In genomic region chr11:98788550-98789218, GRCm38 (mm10) we compare ENCODE assay signal across 1 mouse cellular context.
TF ChIP-seq lines count a peak whose summit lies in the region.

No protein-coding gene starts in this region.

TF ChIP-seq in MEL, 35 proteins besides CTCF, POLR2A, EP300 and RAD21 (continued from another document):
- TF ChIP-seq ETS1 (IDR thresholded peaks at IDR 0.05; ENCODE audit: low read depth, low read length) (peak; percentile 58; the same call in 1 of the 2 replicates), USF1 (IDR thresholded peaks at IDR 0.05; ENCODE audit: low read depth, low read length) (peak; percentile 96), MYC (IDR thresholded peaks at IDR 0.05; ENCODE audit: low read depth, low read length) (peak; percentile 100), MAZ (IDR thresholded peaks at IDR 0.05; ENCODE audit: low read depth, low read length) (peak; percentile 94), ZMIZ1 (IDR thresholded peaks at IDR 0.05; ENCODE audit: low read depth, low read length) (peak; percentile 78; the same call in 1 of the 2 replicates), POLR2AphosphoS2 (IDR thresholded peaks at IDR 0.05; ENCODE audit: low read length) (peak; percentile 52; the same call in 1 of the 2 replicates), JUND (IDR thresholded peaks at IDR 0.05; ENCODE audit: low read depth, low read length) (no peak), POLR2AphosphoS5 (IDR thresholded peaks at IDR 0.05; ENCODE audit: borderline replicate concordance, low read depth, low read length) (no peak), ZKSCAN1 (IDR thresholded peaks at IDR 0.05; ENCODE audit: low read depth, low read length) (no peak), GATA1 (IDR thresholded peaks at IDR 0.05; ENCODE audit: low read depth, low read length) (no peak), TCF12 (IDR thresholded peaks at IDR 0.05; ENCODE audit: low read depth, low read length) (peak; percentile 68; the same call in 1 of the 2 replicates), BHLHE40 (IDR thresholded peaks at IDR 0.05; ENCODE audit: borderline replicate concordance, low read depth, low read length) (no peak), E2F4 (IDR thresholded peaks at IDR 0.05; ENCODE audit: borderline replicate concordance, low read depth, low read length) (no peak), MXI1 (IDR thresholded peaks at IDR 0.05; ENCODE audit: low read depth, low read length) (peak; percentile 100), MEF2A (IDR thresholded peaks at IDR 0.05; ENCODE audit: extremely low read depth, insufficient replicate concordance, low read depth, low read length, poor library complexity, severe bottlenecking) (no peak), MAX (IDR thresholded peaks at IDR 0.05; ENCODE audit: low read length) (peak; percentile 100), HCFC1 (IDR thresholded peaks at IDR 0.05; ENCODE audit: low read depth, low read length) (peak; percentile 90), MAFK (IDR thresholded peaks at IDR 0.05; ENCODE audit: borderline replicate concordance, low read depth, low read length) (0 out of 2 replicates have a peak, but pooled peaks have one; percentile 25), CHD2 (IDR thresholded peaks at IDR 0.05; ENCODE audit: low read length) (no peak), ZC3H11A (IDR thresholded peaks at IDR 0.05; ENCODE audit: low read depth, low read length) (peak; percentile 89), SMC3 (IDR thresholded peaks at IDR 0.05; ENCODE audit: low read depth, low read length) (peak; percentile 94), ELF1 (IDR thresholded peaks at IDR 0.05; ENCODE audit: low read depth, low read length) (peak; percentile 78), USF2 (IDR thresholded peaks at IDR 0.05; ENCODE audit: borderline replicate concordance in 1 of 2, insufficient read depth in 1 of 2, low read depth in 1 of 2, low read length in 2 of 2) (peak in 1 of 2 experiments; percentile 61; a peak in 1 of 4 replicates), TAL1 (IDR thresholded peaks at IDR 0.05; ENCODE audit: low read length) (no peak; the same call in 1 of the 2 replicates), MYB (IDR thresholded peaks at IDR 0.05; ENCODE audit: low read depth, low read length) (no peak)
